Mouse (Mus musculus): Measurements from ENCODE around the gene Tll2.

- TF ChIP-seq CTCF (IDR thresholded peaks at IDR 0.05; ENCODE audit: borderline replicate concordance, extremely low read depth, insufficient read depth, insufficient read length) (peak; percentile 46; the same call in 1 of the 2 replicates), POLR2A (IDR thresholded peaks at IDR 0.05; ENCODE audit: borderline replicate concordance, extremely low read depth, insufficient read depth, insufficient read length, poor library complexity, severe bottlenecking) (no peak)
Observed at GRCm38 (mm10) chr19:41053530-41053929, 153.1 kb downstream of the Tll2 start.
